Mouse (Mus musculus) kidney, postnatal 36 days (tissue): ENCODE results near the gene Acoxl.

Source experiments
- DNase-seq, 2 experiments: peaks; one replicate each; pipeline ENCODE4 v3.0.0; 2021 to 2022; ENCODE audit warnings: mixed read lengths in 2 of 2

The Acoxl gene

GRCm38 (mm10) chr2:127897718-127898117, 59.0 kb downstream of the Acoxl start:
- DNase-seq, result peak; percentile 21 to 25

- DNase-seq, result no peak
Observed at GRCm38 (mm10) chr2:127904918-127905317, 66.2 kb downstream of the Acoxl start.

DNA sequence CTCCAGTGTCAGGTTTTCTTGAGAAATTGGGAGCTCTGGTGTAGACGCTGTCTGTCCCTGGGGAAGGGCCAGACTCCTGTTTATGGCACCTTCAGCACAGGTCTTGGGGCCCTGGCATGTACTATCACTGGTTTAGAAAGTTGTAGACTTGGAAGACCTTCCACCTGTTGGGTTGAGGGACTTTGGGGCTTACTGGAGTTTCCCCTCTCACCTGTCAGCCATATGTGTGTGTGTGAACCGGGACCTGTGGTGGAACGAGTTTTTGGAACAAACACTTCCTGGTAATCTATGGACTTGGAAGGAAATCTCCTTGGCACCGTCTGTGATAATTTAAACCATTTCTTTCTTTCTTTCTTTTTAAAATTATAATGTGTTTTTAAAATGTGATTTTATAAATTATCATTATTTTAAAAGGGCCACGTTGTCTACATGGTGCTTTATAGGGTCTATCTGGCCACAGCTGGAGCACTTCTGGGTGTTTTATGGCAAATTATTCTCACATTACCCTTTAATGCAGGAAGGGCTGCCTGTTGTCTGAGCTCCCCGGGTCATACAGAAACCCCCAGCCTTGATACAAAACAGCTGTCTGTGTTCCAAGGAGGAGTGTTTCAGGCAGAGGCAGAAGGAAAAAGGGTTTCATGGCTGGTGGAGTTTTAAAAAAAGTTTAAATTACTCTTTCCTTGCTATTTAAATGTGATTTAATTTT, 68.5 kb downstream of the Acoxl start:
- no peak for DNase-seq

DNA sequence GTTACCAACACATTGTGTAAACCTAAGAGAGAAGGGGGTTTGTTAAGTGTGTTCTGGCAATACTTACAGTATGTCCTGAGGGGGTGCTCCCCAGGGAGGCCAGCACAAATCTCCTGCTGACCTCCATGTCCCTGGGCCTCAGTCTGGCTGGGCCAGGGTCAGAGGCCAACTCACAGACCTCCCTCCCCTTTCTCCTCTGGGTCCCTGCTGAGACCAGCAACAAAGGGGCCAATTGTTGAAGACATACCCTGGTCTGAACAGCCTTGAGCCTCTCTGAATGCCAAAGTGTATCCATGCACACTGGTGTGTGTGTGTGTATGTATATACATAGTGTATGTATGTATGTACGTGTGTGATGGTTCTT, 69.0 kb downstream of the Acoxl start:
- no peak for DNase-seq

GRCm38 (mm10) chr2:127908881-127909280, 70.2 kb downstream of the Acoxl start:
- no peak for DNase-seq

- no peak for DNase-seq
Observed at GRCm38 (mm10) chr2:127909790-127910189, 71.1 kb downstream of the Acoxl start.

DNA sequence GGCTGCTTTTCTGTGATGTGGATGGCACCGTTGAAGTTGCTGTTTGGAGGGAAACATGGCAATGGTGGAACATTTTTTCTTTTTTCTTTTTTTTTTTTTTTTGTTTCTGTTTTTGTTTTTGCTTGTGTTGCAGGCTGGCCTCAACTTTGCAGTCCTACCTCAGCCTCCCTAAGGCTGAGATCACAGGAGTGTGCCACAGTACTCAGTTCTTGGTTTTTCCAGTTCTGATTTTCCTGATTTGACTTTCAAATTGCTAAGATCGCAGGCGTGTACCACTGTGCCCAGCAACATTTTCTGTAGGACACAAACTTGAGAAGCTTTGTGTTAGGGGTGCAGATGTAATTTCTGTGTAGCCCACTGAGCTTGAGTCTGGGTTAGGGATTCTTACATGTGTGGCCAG, 72.9 kb downstream of the Acoxl start:
- no peak for DNase-seq

DNA sequence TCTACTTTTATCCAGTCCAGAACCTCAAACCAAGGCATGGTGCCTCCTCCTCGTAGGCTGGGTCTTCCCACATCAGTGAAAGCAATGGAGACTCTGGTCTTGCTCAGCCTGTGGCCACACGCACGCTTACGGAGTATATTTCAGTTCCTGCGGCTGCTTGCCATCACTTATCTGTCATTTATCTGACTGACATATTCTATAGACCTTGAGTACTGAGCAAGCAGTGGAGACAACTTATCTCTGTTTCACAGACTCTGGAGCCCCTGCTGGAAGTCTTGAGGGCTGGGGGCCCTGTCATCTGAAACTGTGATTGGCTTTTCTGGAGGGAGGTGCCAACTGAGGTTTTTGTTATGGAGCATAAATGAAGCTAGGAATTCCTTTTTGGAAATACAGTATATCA, 75.4 kb downstream of the Acoxl start:
- DNase-seq, result no peak

DNA sequence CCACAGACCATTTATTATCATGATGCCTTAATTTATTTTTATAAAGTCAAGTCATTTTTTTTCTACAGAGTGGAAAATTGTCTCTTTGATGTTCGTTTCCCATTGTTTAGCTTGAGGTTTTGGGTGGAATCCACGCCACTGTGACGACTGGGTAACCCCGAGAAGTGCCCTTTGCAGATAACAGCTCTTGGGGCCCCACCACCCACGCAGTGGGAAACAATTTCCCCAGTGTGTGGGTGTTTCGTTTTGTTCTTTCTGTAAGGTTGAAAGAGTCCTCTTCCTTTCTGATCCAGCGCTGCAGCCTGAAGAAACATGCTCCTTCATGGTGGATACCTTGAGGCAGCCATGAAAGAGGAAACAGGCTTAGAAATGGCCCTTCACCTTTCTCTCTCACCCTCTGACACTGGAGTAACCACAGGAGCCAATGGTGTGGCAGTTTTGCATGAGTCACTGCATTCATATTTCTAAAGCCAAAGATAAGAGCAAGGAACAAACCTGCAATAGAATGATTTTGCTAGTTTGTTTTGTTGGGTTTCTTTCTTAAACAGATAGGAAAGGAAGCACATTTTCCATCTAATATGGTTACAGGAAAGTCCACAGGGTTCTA, 78.2 kb downstream of the Acoxl start:
- DNase-seq, result no peak

- no peak for DNase-seq
Observed at GRCm38 (mm10) chr2:127919740-127920139, 81.1 kb downstream of the Acoxl start.

- peak; percentile 17 to 20 for DNase-seq
Observed at GRCm38 (mm10) chr2:127922036-127922901, 83.6 kb downstream of the Acoxl start.

GRCm38 (mm10) chr2:127923077-127923680, 84.5 kb downstream of the Acoxl start:
- no peak for DNase-seq

- no peak for DNase-seq
Observed at GRCm38 (mm10) chr2:127926679-127927324, 88.1 kb downstream of the Acoxl start.

DNA sequence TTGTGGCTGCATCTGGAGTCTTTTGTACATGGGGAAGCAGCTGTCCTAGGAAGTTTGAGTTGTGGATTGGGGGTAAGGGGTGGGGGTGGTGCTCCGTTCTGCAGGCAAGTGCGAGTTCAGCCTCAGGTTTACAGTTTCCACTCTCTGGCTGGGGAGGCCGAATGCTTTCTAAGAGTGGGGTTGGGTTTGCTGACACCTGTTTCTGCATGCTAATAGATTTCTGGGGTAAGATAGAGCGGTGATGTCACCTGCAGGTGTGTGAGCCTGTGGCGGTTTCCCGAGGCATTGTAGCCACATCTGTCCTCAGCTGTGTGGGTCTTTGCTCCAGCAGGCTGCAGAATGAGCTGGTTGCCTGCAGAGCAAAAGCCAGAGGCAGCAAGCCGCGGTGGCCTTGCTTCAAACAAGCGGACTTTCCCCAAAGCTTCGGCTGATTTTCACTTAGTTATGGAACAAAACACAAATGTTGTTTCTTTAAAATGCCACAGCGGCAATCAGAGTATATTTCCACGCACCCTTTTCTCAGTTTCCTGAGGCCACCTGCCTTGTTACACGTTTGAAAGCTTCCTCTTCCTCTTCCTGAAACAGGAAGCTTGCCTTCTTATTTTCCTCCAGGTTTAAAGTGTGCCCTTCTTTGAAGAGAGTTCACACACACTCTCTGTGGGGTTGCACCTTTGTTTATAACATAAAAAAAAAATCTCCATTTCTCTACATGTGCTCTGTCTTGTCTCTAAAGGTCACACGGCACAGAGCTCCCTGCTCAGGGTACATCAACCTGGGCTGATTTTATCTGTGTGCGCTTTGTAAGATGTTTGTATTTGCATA, 89.0 kb downstream of the Acoxl start:
- DNase-seq, result no peak

DNA sequence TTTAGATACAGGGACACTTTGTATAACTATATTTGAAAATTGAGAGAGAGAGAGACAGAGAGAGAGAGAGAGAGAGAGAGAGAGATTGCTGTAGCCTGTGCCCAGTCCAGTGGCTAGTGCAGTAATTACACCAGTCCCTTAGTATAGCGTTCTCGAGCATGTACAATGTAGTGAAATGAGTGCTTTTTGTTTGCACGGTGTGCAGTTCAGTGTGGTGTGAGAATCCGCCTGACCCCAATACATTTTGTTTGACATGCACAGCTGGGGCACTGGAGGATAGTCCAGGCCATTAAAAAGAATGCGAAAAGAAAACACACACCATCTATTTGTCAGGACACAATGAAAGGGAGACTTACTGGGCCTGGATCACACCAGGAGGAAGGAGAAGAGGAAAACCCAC, 89.6 kb downstream of the Acoxl start:
- DNase-seq, result no peak

- DNase-seq, result no peak
Observed at GRCm38 (mm10) chr2:127928871-127929270, 90.2 kb downstream of the Acoxl start.

DNA sequence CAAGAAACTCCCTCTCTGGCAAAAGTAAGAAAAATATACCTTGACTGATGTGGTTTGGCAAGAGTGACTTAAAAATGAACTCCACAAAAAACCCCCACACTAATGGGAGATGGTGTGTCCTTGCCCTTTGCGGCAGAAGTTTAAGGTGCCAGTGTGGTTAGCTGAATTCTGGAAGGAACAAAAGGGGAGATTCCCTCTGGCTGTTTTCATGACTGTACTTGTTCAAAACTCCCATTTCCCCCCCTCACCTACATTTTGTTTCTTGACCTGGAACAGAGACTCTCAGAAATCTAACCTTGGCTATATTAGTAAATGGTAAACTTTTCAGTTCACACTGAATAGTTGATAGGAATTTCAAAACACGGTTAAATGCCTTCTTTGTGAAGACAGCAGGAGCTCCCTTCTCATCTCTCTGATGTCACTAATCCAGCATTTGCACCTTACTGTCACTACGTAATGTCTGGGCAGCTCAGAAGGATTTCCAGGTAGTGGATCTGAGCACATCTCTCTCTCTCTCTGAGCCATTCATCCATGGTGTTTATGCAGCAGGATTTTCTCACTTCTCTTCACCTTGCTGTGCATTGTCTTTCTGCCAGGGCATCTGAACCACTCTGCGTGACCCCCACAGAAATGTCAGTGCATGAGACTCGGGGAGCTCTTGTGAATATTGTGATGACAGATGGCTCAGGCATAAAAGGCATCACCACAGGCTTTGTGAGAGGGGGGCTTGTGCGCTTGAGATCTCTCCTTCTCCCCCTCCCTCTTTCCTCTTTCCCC, 91.5 kb downstream of the Acoxl start:
- DNase-seq, result no peak

DNA sequence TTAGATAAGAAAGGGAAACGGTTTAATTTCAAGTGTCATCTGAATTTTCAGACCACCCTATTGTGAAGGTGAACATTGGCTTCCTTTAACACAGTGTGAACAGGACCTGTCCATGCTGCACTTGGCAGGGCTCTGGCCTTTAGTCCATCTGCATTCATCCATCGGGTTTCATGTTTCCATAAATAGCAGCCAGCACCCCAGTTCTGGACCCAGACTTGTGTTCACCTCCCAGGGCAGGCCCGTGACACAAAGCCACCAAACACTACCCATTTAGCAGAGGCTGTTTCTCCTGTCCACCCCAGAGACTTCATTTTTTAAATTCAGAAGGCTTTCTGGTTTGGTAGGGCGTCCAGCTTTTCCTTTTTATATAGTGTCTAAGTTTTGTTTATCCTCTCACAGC, 92.9 kb downstream of the Acoxl start:
- DNase-seq, result no peak

DNA sequence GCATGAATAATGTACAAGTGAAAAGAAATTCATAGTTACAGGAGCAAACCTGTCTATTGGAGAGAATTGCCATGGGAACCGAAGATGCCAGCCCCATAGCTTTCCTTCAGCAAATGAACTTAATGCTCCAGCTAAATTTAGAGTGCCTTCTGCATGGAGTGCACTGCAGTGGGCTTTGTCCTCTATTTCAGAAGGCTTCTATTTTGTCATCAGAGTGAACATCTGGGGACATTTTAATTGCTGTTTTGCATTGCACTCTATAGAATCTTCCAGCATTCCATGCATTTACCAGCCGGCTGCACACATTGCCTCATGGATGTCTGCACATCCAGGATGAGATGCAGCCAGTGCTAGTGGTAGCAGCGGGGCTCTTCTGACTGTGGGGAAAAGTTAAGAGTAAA, 94.9 kb downstream of the Acoxl start:
- DNase-seq, result no peak

DNA sequence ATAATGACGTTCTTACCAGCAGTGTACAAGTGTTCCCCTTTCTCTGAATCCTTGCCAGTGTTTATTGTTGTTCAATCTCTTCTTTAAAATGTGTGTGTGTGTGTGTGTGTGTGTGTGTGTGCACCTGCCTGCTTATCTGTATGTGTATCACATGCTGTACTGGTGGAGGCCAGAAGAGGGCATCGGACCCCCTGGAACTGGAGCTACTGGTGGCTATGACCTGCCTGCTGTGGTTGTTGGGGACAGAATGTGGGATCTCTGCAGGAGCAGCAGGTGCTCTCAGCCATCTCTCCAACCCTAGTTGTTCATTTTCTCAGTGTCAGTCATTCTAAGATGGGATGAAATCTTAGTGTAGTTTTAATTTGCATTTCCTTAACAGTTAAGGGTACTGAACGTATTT, 98.4 kb downstream of the Acoxl start:
- peak in 1 of 2 experiments; percentile 21 for DNase-seq

GRCm38 (mm10) chr2:127939206-127939605, 100.5 kb downstream of the Acoxl start:
- DNase-seq, result no peak
